Mouse (Mus musculus) limb, embryonic 12.5 days (tissue): ENCODE measurements around the gene Ehbp1l1. TPM values are rescaled to one million over a fixed set of nuclear protein-coding genes. Genes with fewer than 3 reads are reported as not detected.

Source experiments
- ATAC-seq: fragments of 200-750 bp; cut with Nextera tagmentation; 2 replicates; pipeline ENCODE4 v1.8.0; 2017; ENCODE audit warnings: low read depth, moderate TSS enrichment; ENCODE audit not compliant: insufficient number of reproducible peaks, insufficient read depth, low FRiP score, low TSS enrichment
- H3K27ac ChIP-seq: fragments of 300-500 bp; sonication (generic); 2 replicates; pipeline ENCODE4 v1.5.1; 2016; ENCODE audit warnings: mild to moderate bottlenecking, moderate library complexity
- H3K27me3 ChIP-seq: fragments of 300-500 bp; sonication (generic); 2 replicates; pipeline ENCODE4 v1.6.1; 2016; ENCODE audit warnings: mild to moderate bottlenecking, moderate library complexity
- H3K36me3 ChIP-seq: fragments of 300-500 bp; sonication (generic); 2 replicates; pipeline ENCODE4 v1.6.1; 2016; ENCODE audit warnings: mild to moderate bottlenecking, moderate library complexity
- H3K4me1 ChIP-seq: fragments of 300-500 bp; sonication (generic); replicated peaks from 2 replicates; pipeline ENCODE4 v1.6.1; 2016
- H3K4me2 ChIP-seq: fragments of 300-500 bp; sonication (generic); 2 replicates; pipeline ENCODE4 v1.6.1; 2016; ENCODE audit warnings: mild to moderate bottlenecking, moderate library complexity
- H3K4me3 ChIP-seq: fragments of 300-500 bp; sonication (generic); replicated peaks from 2 replicates; pipeline ENCODE4 v1.5.1; 2016; ENCODE audit warnings: mild to moderate bottlenecking
- H3K9ac ChIP-seq: fragments of 300-500 bp; sonication (generic); replicated peaks from 2 replicates; pipeline ENCODE4 v1.6.1; 2016; ENCODE audit warnings: mild to moderate bottlenecking, moderate library complexity
- H3K9me3 ChIP-seq: fragments of 300-500 bp; sonication (generic); 2 replicates; pipeline ENCODE4 v1.6.1; 2016; ENCODE audit warnings: mild to moderate bottlenecking, moderate library complexity
- WGBS: fragments of 180-500 bp; shearing (Covaris S2); methylation state at CpG from one replicate; pipeline ENCODE4 v1.1.7; 2016; 5-methylcytosine and 5-hydroxymethylcytosine counted together
- polyA plus RNA-seq: library from polyadenylated mRNA; unstranded; fragments of >200 nt; fragmentation: Nextera tagmentation; extraction: Ambion mirVana; gene quantifications from 2 replicates; pipeline ENCODE4 v1.2.1, GENCODE M21; 2016

Gene Ehbp1l1
- polyA plus RNA-seq, 1 experiment from 2014 or later = 16.5 TPM

- Histone ChIP-seq H3K36me3 (peaks cover 14% of the 10 kb centered on the region), H3K27me3 (no peaks in the 10 kb centered on the region), H3K4me1 (peaks cover 47% of the 10 kb centered on the region), H3K27ac (no peak overlapping the region), H3K4me3 (peak overlapping the region; percentile 96), H3K4me2 (peak overlapping the region; percentile 98), H3K9me3 (no peaks in the 10 kb centered on the region), H3K9ac (peak overlapping the region; percentile 76)
- ATAC-seq = no peak
- 73% methylated on average over 29 of the region's 29 CpGs for WGBS
Measured at GRCm38 (mm10) chr19:5730314-5731186, 4.4 kb upstream of the Ehbp1l1 start.

- ATAC-seq = peak; percentile 66; the same call in 1 of the 2 replicates
- 0% methylated on average over 37 of the region's 37 CpGs for WGBS
- H3K9ac ChIP-seq = peak within 1 kb of the TSS; percentile 98
- H3K4me1 ChIP-seq = peaks cover 59% of the 10 kb centered on the region
- H3K27ac ChIP-seq = peak within 1 kb of the TSS; percentile 96
- no peaks in the 10 kb centered on the region for H3K27me3 ChIP-seq
- peak within 1 kb of the TSS; percentile 98 for H3K4me2 ChIP-seq
- H3K4me3 ChIP-seq = peak within 1 kb of the TSS; percentile 96
- H3K36me3 ChIP-seq = peaks cover 21% of the 10 kb centered on the region
- H3K9me3 ChIP-seq = no peaks in the 10 kb centered on the region
Measured at GRCm38 (mm10) chr19:5729444-5729815, 3.3 kb upstream of the Ehbp1l1 start, which contains the start of gene Fam89b. TSS of gene Fam89b (minus strand) at chr19:5729653.

- Histone ChIP-seq H3K4me2 (peak overlapping the region; percentile 98), H3K27me3 (no peaks in the 10 kb centered on the region), H3K4me1 (peaks cover 62% of the 10 kb centered on the region), H3K9ac (peak overlapping the region; percentile 98), H3K4me3 (peak overlapping the region; percentile 96), H3K9me3 (no peaks in the 10 kb centered on the region), H3K27ac (peak overlapping the region; percentile 96), H3K36me3 (peaks cover 27% of the 10 kb centered on the region)
- ATAC-seq = 0 out of 2 replicates have a peak, but pooled peaks have one; percentile 4
- WGBS = 10% methylated on average over 37 of the region's 37 CpGs
Measured at GRCm38 (mm10) chr19:5728631-5729443, 2.7 kb upstream of the Ehbp1l1 start.

- H3K4me1 ChIP-seq = peaks cover 62% of the 10 kb centered on the region
- no peaks in the 10 kb centered on the region for H3K9me3 ChIP-seq
- H3K36me3 ChIP-seq = peaks cover 38% of the 10 kb centered on the region
- H3K9ac ChIP-seq = peak overlapping the region; percentile 98
- peak overlapping the region; percentile 98 for H3K4me2 ChIP-seq
- peak overlapping the region; percentile 96 for H3K4me3 ChIP-seq
- H3K27ac ChIP-seq = 0 out of 2 replicates have a peak overlapping the region, but pooled peaks have one; percentile 12
- ATAC-seq = no peak
- WGBS = 2% methylated on average over 14 of the region's 14 CpGs
- no peaks in the 10 kb centered on the region for H3K27me3 ChIP-seq
Measured at GRCm38 (mm10) chr19:5727701-5728100, 1.6 kb upstream of the Ehbp1l1 start.

DNA sequence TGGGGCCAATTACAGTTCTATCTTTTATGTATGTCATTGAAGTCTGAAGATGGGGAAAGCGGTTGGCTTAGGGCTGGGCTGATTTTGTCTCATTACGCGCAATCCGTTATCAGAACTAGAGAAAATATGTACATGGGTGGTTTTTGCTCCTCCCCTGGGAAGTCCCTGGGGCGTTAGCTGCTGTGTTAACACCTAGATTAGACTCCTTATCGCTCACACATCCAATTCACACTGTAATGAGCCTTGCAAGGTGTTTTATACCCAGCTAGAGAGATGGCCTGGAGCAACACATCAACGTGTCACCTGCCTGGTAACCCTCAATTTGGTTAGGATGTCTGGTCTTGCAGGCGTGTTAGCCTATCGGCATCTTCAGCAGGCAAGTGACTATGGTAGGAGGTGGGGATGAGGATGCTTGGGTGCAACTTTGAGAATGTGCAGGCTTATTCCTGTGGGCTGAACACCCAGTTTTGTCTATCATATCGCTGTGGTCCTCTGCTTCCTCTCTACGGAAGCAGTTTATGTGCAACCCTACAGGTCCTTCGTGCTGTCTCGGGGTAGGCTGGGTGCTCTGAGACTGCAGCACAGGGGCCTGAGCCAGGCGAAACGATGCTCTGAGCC is 953 bp upstream of the Ehbp1l1 start:
- Histone ChIP-seq H3K4me1 (peaks cover 62% of the 10 kb centered on the region), H3K9me3 (no peaks in the 10 kb centered on the region), H3K4me2 (peak overlapping the region; percentile 98), H3K9ac (peak overlapping the region; percentile 51), H3K4me3 (peak overlapping the region; percentile 96), H3K36me3 (peaks cover 45% of the 10 kb centered on the region), H3K27ac (0 out of 2 replicates have a peak overlapping the region, but pooled peaks have one; percentile 12), H3K27me3 (no peaks in the 10 kb centered on the region)
- WGBS = 76% methylated on average over 15 of the region's 15 CpGs
- no peak for ATAC-seq

GRCm38 (mm10) chr19:5725029-5725707 is 949 bp downstream of the Ehbp1l1 start:
- WGBS = 78% methylated on average over 12 of the region's 12 CpGs
- H3K9ac ChIP-seq = peak overlapping the region; percentile 63

GRCm38 (mm10) chr19:5724549-5724941 is 1.6 kb downstream of the Ehbp1l1 start:
- WGBS = 67% methylated on average over 7 of the region's 7 CpGs
- H3K9ac ChIP-seq = peak overlapping the region; percentile 42; the same call in 1 of the 2 replicates
- H3K36me3 ChIP-seq = peaks cover 63% of the 10 kb centered on the region
- H3K4me3 ChIP-seq = peak overlapping the region; percentile 42
- no peak overlapping the region for H3K27ac ChIP-seq
- ATAC-seq = no peak
- peak overlapping the region; percentile 98 for H3K4me2 ChIP-seq
- no peaks in the 10 kb centered on the region for H3K9me3 ChIP-seq
- peaks cover 46% of the 10 kb centered on the region for H3K4me1 ChIP-seq
- H3K27me3 ChIP-seq = no peaks in the 10 kb centered on the region

More at GRCm38 (mm10) chr19:5725029-5725707, 949 bp downstream of the Ehbp1l1 start:
- no peaks in the 10 kb centered on the region for H3K9me3 ChIP-seq
- peak overlapping the region; percentile 98 for H3K4me2 ChIP-seq
- H3K36me3 ChIP-seq = peaks cover 60% of the 10 kb centered on the region
- no peak for ATAC-seq
- no peaks in the 10 kb centered on the region for H3K27me3 ChIP-seq
- peak overlapping the region; percentile 42 for H3K4me3 ChIP-seq
- H3K27ac ChIP-seq = peak overlapping the region; percentile 76
- H3K4me1 ChIP-seq = peaks cover 52% of the 10 kb centered on the region

GRCm38 (mm10) chr19:5723934-5724548 is 2.1 kb downstream of the Ehbp1l1 start:
- Histone ChIP-seq H3K9me3 (no peaks in the 10 kb centered on the region), H3K36me3 (peaks cover 68% of the 10 kb centered on the region), H3K4me1 (peaks cover 46% of the 10 kb centered on the region), H3K9ac (peak overlapping the region; percentile 42; the same call in 1 of the 2 replicates), H3K27me3 (no peaks in the 10 kb centered on the region), H3K27ac (no peak overlapping the region), H3K4me2 (peak overlapping the region; percentile 98), H3K4me3 (peak overlapping the region; percentile 42)
- 73% methylated on average over 4 of the region's 4 CpGs for WGBS
- no peak for ATAC-seq

- H3K4me2 ChIP-seq = no peak overlapping the region
- ATAC-seq = no peak
- no peaks in the 10 kb centered on the region for H3K9me3 ChIP-seq
- H3K4me1 ChIP-seq = peaks cover 38% of the 10 kb centered on the region
- no peak overlapping the region; the same call in 1 of the 2 replicates for H3K4me3 ChIP-seq
- 93% methylated on average over 7 of the region's 7 CpGs for WGBS
- peaks cover 77% of the 10 kb centered on the region for H3K36me3 ChIP-seq
- no peak overlapping the region for H3K27ac ChIP-seq
- no peak overlapping the region for H3K9ac ChIP-seq
- no peaks in the 10 kb centered on the region for H3K27me3 ChIP-seq
Measured at GRCm38 (mm10) chr19:5722848-5723425, 3.2 kb downstream of the Ehbp1l1 start.

- Histone ChIP-seq H3K9ac (no peak overlapping the region), H3K4me1 (peaks cover 30% of the 10 kb centered on the region), H3K36me3 (peaks cover 82% of the 10 kb centered on the region), H3K27me3 (peaks cover 5% of the 10 kb centered on the region; the same call in 1 of the 2 replicates), H3K9me3 (no peaks in the 10 kb centered on the region), H3K4me3 (no peak overlapping the region), H3K27ac (no peak overlapping the region), H3K4me2 (no peak overlapping the region)
- ATAC-seq = no peak
- 84% methylated on average over 6 of the region's 6 CpGs for WGBS
Measured at GRCm38 (mm10) chr19:5721233-5721632, 4.9 kb downstream of the Ehbp1l1 start.
